Mouse (Mus musculus) C2C12 (cell line): ENCODE data around the gene Pccb. TPM values are rescaled to one million over a fixed set of nuclear protein-coding genes. Genes with fewer than 3 reads are reported as not detected.

Experiments
- H3K27me3 ChIP-seq: one replicate; pipeline ENCODE4 v1.6.1; 2011; ENCODE audit not compliant: control insufficient read depth, insufficient read depth, insufficient read length
- H3K36me3 ChIP-seq: one replicate; pipeline ENCODE4 v1.6.1; 2011; ENCODE audit not compliant: control insufficient read depth, insufficient read depth
- H3K4me3 ChIP-seq: one replicate; pipeline ENCODE4 v1.5.1; 2011; ENCODE audit warnings: mild to moderate bottlenecking, control low read depth; ENCODE audit not compliant: poor library complexity, insufficient read depth, severe bottlenecking
- H3K79me2 ChIP-seq: one replicate; pipeline ENCODE4 v1.6.1; 2011; ENCODE audit not compliant: control insufficient read depth, insufficient read depth
- H3K79me3 ChIP-seq: one replicate; pipeline ENCODE4 v1.6.1; 2011; ENCODE audit warnings: low read depth, control low read depth
- H3ac ChIP-seq: one replicate; pipeline ENCODE3; 2011; ENCODE audit warnings: low read depth; ENCODE audit not compliant: control insufficient read depth, insufficient read length
- CEBPB ChIP-seq: IDR thresholded peaks from one replicate; pipeline ENCODE4 v1.6.1; 2011; ENCODE audit warnings: low read depth, mild to moderate bottlenecking, control low read depth, moderate library complexity
- CTCF ChIP-seq: IDR thresholded peaks from one replicate; pipeline ENCODE4 v1.5.1; 2011; ENCODE audit not compliant: control insufficient read depth, insufficient read depth, insufficient read length
- FOSL1 ChIP-seq: IDR thresholded peaks from one replicate; pipeline ENCODE4 v1.8.0; 2011; ENCODE audit warnings: mild to moderate bottlenecking, low read length; ENCODE audit not compliant: poor library complexity, insufficient read depth, severe bottlenecking
- MAX ChIP-seq: IDR thresholded peaks from one replicate; pipeline ENCODE4 v1.6.1; 2011; ENCODE audit warnings: mild to moderate bottlenecking, control low read depth
- MYOD1 ChIP-seq: IDR thresholded peaks from one replicate; pipeline ENCODE4 v1.6.1; 2011; ENCODE audit warnings: low read depth; ENCODE audit not compliant: control insufficient read depth, insufficient read length
- MYOG ChIP-seq: IDR thresholded peaks from one replicate; pipeline ENCODE4 v1.6.1; 2011; ENCODE audit not compliant: control insufficient read depth, insufficient read length; ENCODE audit errors: extremely low read depth
- USF1 ChIP-seq: IDR thresholded peaks from one replicate; pipeline ENCODE4 v1.6.1; 2011; ENCODE audit warnings: low read depth, mild to moderate bottlenecking, control low read depth, moderate library complexity
- polyA plus RNA-seq: library from polyadenylated mRNA; unstranded; fragments of >200 nt; fragmentation: generic; extraction: Trizol; gene quantifications from one replicate; pipeline ENCODE4 v1.2.1, GENCODE M21; 2012; ENCODE audit warnings: missing spikeins

The Pccb gene
- polyA plus RNA-seq, 1 experiment: 17.5 TPM

GRCm38 (mm10) chr9:101061035-101061434 is 26.3 kb upstream of the Pccb start:
- H3ac ChIP-seq: no peak overlapping the region
- H3K79me2 ChIP-seq: no peaks in the 10 kb centered on the region
- H3K27me3 ChIP-seq: no peaks in the 10 kb centered on the region
- no peaks in the 10 kb centered on the region for H3K79me3 ChIP-seq
- no peak for TF ChIP-seq MAX
- no peak for TF ChIP-seq USF1
- no peak for TF ChIP-seq MYOD1
- no peak for TF ChIP-seq CTCF
- no peak for TF ChIP-seq MYOG
- TF ChIP-seq CEBPB: no peak
- TF ChIP-seq FOSL1: no peak
- no peak overlapping the region for H3K4me3 ChIP-seq
- no peaks in the 10 kb centered on the region for H3K36me3 ChIP-seq

GRCm38 (mm10) chr9:101057156-101057555 is 22.5 kb upstream of the Pccb start:
- Histone ChIP-seq H3K79me2 (no peaks in the 10 kb centered on the region), H3K4me3 (no peak overlapping the region), H3K27me3 (no peaks in the 10 kb centered on the region), H3K36me3 (no peaks in the 10 kb centered on the region), H3K79me3 (no peaks in the 10 kb centered on the region), H3ac (no peak overlapping the region)
- TF ChIP-seq CEBPB (no peak), CTCF (no peak), MYOG (no peak), MYOD1 (no peak), USF1 (no peak)

DNA sequence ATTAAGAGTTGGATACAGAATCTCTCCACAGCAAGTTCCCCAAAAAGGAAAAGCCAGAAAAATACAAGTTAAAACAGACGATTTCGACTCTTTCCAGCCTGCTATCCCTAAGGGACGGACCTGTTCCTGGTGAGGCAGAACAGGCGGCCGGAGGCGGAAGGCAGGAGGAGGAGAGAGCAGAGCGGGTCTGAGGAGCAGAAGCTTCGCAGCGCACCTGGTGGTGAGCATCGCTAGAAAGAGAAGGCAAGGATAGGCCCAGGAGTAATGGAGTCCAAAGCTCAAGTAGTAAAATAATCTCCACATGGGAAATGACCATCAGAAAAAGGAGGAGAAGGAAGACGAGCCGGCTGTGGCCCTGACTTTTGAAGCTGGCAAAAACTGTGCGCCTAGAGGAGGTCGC is 18.6 kb upstream of the Pccb start:
- Histone ChIP-seq H3K36me3 (no peaks in the 10 kb centered on the region), H3K4me3 (no peak overlapping the region), H3K79me2 (no peaks in the 10 kb centered on the region), H3K27me3 (no peaks in the 10 kb centered on the region), H3K79me3 (no peaks in the 10 kb centered on the region), H3ac (no peak overlapping the region)
- TF ChIP-seq MAX (no peak), MYOD1 (no peak), CTCF (no peak), FOSL1 (no peak), CEBPB (no peak), USF1 (no peak), MYOG (no peak)

- Histone ChIP-seq H3K79me3 (no peaks in the 10 kb centered on the region), H3K4me3 (no peak overlapping the region), H3K27me3 (no peaks in the 10 kb centered on the region), H3K36me3 (no peaks in the 10 kb centered on the region), H3ac (no peak overlapping the region), H3K79me2 (no peaks in the 10 kb centered on the region)
- no peak for TF ChIP-seq MYOG
- no peak for TF ChIP-seq MAX
- no peak for TF ChIP-seq CTCF
- no peak for TF ChIP-seq FOSL1
- no peak for TF ChIP-seq USF1
- no peak for TF ChIP-seq MYOD1
- no peak for TF ChIP-seq CEBPB
Measured at GRCm38 (mm10) chr9:101052691-101053090, 18.0 kb upstream of the Pccb start.

DNA sequence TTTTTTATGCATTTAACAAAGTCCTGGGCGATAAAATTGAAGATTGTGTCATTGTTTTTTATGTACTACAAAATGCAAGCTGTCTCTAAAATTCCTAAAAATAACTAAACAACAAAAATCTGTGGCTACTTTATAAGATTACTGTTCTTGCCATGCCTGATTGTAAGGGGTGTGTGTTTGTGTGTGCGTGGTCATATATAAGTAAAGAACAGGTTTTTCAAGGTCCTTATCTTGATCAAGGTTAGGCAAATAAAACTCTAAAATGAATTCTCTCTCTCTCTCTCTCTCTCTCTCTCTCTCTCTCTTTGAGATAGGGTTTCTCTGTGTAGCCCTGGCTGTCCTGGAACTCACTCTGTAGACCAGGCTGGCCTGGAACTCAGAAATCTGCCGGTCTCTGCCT is 17.3 kb upstream of the Pccb start:
- H3K79me3 ChIP-seq: no peaks in the 10 kb centered on the region
- H3ac ChIP-seq: no peak overlapping the region
- H3K36me3 ChIP-seq: no peaks in the 10 kb centered on the region
- H3K79me2 ChIP-seq: no peaks in the 10 kb centered on the region
- H3K27me3 ChIP-seq: no peaks in the 10 kb centered on the region
- no peak for TF ChIP-seq MYOG
- TF ChIP-seq MYOD1: no peak
- TF ChIP-seq USF1: no peak
- no peak overlapping the region for H3K4me3 ChIP-seq

- Histone ChIP-seq H3K79me3 (no peaks in the 10 kb centered on the region), H3K36me3 (no peaks in the 10 kb centered on the region)
- TF ChIP-seq USF1: no peak
- no peak for TF ChIP-seq MYOG
- TF ChIP-seq MYOD1: no peak
- TF ChIP-seq FOSL1: no peak
- no peak for TF ChIP-seq CEBPB
- TF ChIP-seq MAX: no peak
- no peak for TF ChIP-seq CTCF
Measured at GRCm38 (mm10) chr9:101045710-101046338, 11.1 kb upstream of the Pccb start.

More at GRCm38 (mm10) chr9:101045710-101046338, 11.1 kb upstream of the Pccb start:
- H3ac ChIP-seq: no peak overlapping the region
- no peak overlapping the region for H3K4me3 ChIP-seq
- H3K27me3 ChIP-seq: no peaks in the 10 kb centered on the region
- no peaks in the 10 kb centered on the region for H3K79me2 ChIP-seq
